Mouse (Mus musculus) lung, postnatal 0 days (tissue): Measurements from ENCODE around the gene Snx3. TPM values are rescaled to one million over a fixed set of nuclear protein-coding genes. Genes with fewer than 3 reads are reported as not detected.
A peak's percentile ranks its signal among the peaks of the same experiment; 100 is the strongest.

Source experiments
- ATAC-seq: fragments of 200-750 bp; cut with Nextera tagmentation; 2 replicates; pipeline ENCODE4 v1.8.0; 2017; ENCODE audit warnings: moderate library complexity
- DNase-seq: peaks from one replicate; pipeline ENCODE4 v3.0.0-alpha.2; 2016; ENCODE audit warnings: low spot score
- H3K27ac ChIP-seq: fragments of 300-500 bp; sonication (generic); 2 replicates; pipeline ENCODE4 v1.5.1; 2014; ENCODE audit warnings: antibody characterized with exemption, mild to moderate bottlenecking, low read length, mixed read lengths
- H3K27me3 ChIP-seq: fragments of 300-500 bp; sonication (generic); replicated peaks from 2 replicates; pipeline ENCODE4 v1.6.1; 2014; ENCODE audit warnings: low read length, mixed read lengths; ENCODE audit not compliant: insufficient read depth
- H3K36me3 ChIP-seq: fragments of 300-500 bp; sonication (generic); 2 replicates; pipeline ENCODE4 v1.6.1; 2014; ENCODE audit warnings: low read length, mixed read lengths; ENCODE audit not compliant: insufficient read depth
- H3K4me1 ChIP-seq: fragments of 300-500 bp; sonication (generic); 2 replicates; pipeline ENCODE4 v1.6.1; 2014; ENCODE audit warnings: antibody characterized with exemption, low read depth, low read length, mixed read lengths; ENCODE audit not compliant: insufficient read depth
- H3K4me2 ChIP-seq: fragments of 300-500 bp; sonication (generic); replicated peaks from 2 replicates; pipeline ENCODE4 v1.6.1; 2014; ENCODE audit warnings: low read depth, mild to moderate bottlenecking, low read length, moderate library complexity, mixed read lengths
- H3K4me3 ChIP-seq: fragments of 300-500 bp; sonication (generic); 2 replicates; pipeline ENCODE4 v1.5.1; 2014; ENCODE audit warnings: low read depth, low read length
- H3K9ac ChIP-seq: fragments of 300-500 bp; sonication (generic); replicated peaks from 2 replicates; pipeline ENCODE4 v1.6.1; 2014; ENCODE audit warnings: low read depth, mild to moderate bottlenecking
- H3K9me3 ChIP-seq: fragments of 300-500 bp; sonication (generic); 2 replicates; pipeline ENCODE4 v1.6.1; 2016; ENCODE audit warnings: low read length, mixed read lengths
- CTCF ChIP-seq: IDR thresholded peaks from 2 replicates; pipeline ENCODE4 v1.5.1; 2016; ENCODE audit warnings: antibody characterized with exemption, mild to moderate bottlenecking
- EP300 ChIP-seq: IDR thresholded peaks from 2 replicates; pipeline ENCODE4 v1.6.1; 2016; ENCODE audit warnings: antibody characterized with exemption, mild to moderate bottlenecking, control low read depth
- WGBS: fragments of 180-500 bp; shearing (Covaris S2); extraction: QIAGEN DNeasy Blood & Tissue Kit; methylation state at CpG from one replicate; pipeline ENCODE4 v1.1.7; 2014; 5-methylcytosine and 5-hydroxymethylcytosine counted together
- polyA plus RNA-seq: library from polyadenylated mRNA; unstranded; fragments of >200 nt; fragmentation: Nextera tagmentation; extraction: Ambion mirVana; gene quantifications from 2 replicates; pipeline ENCODE4 v1.2.1, GENCODE M21; 2015

Snx3 gene
- polyA plus RNA-seq, 1 experiment from 2014 or later: 317 TPM

DNA sequence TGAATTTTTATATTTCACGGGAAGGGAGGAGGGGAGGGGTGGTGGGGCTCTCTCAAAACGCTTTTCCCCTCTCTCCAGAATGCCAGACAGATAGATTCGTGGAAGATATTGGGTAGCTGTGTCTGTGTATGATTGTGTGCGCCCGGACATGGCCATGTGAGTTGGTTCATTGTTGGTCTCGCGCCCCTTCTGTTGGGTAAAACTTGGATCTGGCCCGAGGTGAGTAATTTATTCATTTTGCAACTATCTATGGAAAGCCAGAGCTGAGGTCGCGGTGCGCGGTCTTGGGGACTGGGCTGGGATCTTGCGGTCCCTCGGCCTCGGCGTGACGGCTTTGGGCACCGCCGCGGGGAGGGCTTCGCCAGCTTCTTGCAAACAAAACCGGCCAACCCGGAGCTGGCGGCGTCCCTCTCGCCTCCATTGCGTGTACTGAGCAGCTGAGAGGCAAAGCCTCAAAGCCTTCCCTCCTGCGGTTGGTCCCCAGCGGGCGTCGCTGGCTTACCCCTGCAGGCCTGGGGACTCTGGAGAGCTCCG is 82.1 kb downstream of the Snx3 start:
- WGBS: 2% methylated on average over 25 of the region's 32 CpGs
- peak overlapping the region; percentile 31 for H3K4me3 ChIP-seq
- no peak overlapping the region for H3K27ac ChIP-seq
- no peak for TF ChIP-seq EP300
- no peak for TF ChIP-seq CTCF
- no peaks in the 10 kb centered on the region for H3K9me3 ChIP-seq
- H3K4me2 ChIP-seq: peak overlapping the region; percentile 36
- H3K36me3 ChIP-seq: no peaks in the 10 kb centered on the region
- no peak overlapping the region for H3K9ac ChIP-seq
- peaks cover 80% of the 10 kb centered on the region for H3K27me3 ChIP-seq
- H3K4me1 ChIP-seq: no peaks in the 10 kb centered on the region; the same call in 1 of the 2 replicates
- DNase-seq: no peak
- no peak for ATAC-seq

DNA sequence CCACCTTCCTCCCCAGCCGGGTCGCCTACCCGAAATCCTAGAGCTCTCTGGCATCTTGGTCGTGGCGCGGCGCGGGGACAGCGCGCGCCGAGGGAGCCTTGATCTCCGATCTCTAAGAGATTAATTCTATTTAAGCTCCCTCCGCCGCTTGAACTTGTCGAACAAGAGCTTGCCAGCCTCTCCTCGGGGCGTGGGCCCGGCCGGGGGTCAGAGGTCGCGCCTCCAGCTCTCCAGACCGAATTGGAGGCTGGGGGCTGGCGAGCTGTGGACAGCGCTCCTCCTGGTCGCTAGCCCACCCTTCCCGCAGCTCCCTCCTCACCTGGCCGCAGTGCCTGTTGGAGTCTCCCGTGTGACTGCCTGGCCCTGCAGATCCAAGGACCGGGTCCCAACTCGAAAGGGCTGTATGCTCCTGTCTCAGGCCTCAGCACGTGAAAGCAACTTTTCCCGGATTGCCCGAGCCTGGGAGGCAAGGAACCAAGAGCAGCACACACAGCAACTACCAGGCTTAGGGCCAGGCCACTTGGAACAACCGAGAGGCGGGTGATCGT is 82.7 kb downstream of the Snx3 start:
- Histone ChIP-seq H3K36me3 (no peaks in the 10 kb centered on the region), H3K4me3 (no peak overlapping the region), H3K27ac (no peak overlapping the region), H3K4me2 (peak overlapping the region; percentile 36), H3K27me3 (peaks cover 82% of the 10 kb centered on the region), H3K9ac (no peak overlapping the region), H3K4me1 (no peaks in the 10 kb centered on the region; the same call in 1 of the 2 replicates), H3K9me3 (no peaks in the 10 kb centered on the region)
- DNase-seq (no peak), ATAC-seq (no peak)
- WGBS: 3% methylated on average over 37 of the region's 37 CpGs
- TF ChIP-seq CTCF: no peak
- TF ChIP-seq EP300: no peak

Other genes with a start within 250 kb of the Snx3 start
- gene Foxo3, start 225.3 kb upstream of the Snx3 start, polyA plus RNA-seq: 15.2 and 22.9 TPM in 2 replicates
- gene Afg1l, start 23.5 kb upstream of the Snx3 start, polyA plus RNA-seq: 7.1 and 9.4 TPM in 2 replicates
- not detected in 2 replicates for gene Nr2e1, start 81.6 kb downstream of the Snx3 start, polyA plus RNA-seq
- gene Ostm1, start 81.8 kb downstream of the Snx3 start, polyA plus RNA-seq: 23.0 and 23.9 TPM in 2 replicates